Mouse (Mus musculus) cerebellum, postnatal 4 days (tissue): ENCODE measurements around the gene Evi5.
"Not testable (repeated sequence)": the region's sequence is repeated elsewhere in the genome, so short reads cannot be mapped to it uniquely, and the experiment has no call there.

Experiments
- DNase-seq, 2 experiments: peaks; one replicate each; pipeline ENCODE4 v3.0.0; 2022; ENCODE audit warnings: low spot score in 2 of 2, mixed read lengths in 1 of 2

Gene Evi5

GRCm38 (mm10) chr5:107874561-107875260, at the start of gene Evi5:
Gene Evi5, minus strand, starts transcription at chr5:107875107.
- no peak for DNase-seq

GRCm38 (mm10) chr5:107924564-107924963, 49.7 kb upstream of the Evi5 start:
- DNase-seq = no peak

GRCm38 (mm10) chr5:107922836-107923235, 47.9 kb upstream of the Evi5 start:
- DNase-seq = no peak

- DNase-seq = peak in 1 of 2 experiments; percentile 40
Measured at GRCm38 (mm10) chr5:107921400-107922252, 46.7 kb upstream of the Evi5 start.

GRCm38 (mm10) chr5:107915280-107915679, 40.4 kb upstream of the Evi5 start:
- DNase-seq = no peak

- DNase-seq = no peak
Measured at GRCm38 (mm10) chr5:107911012-107911411, 36.1 kb upstream of the Evi5 start.

- DNase-seq = no peak
Measured at GRCm38 (mm10) chr5:107910084-107910616, 35.2 kb upstream of the Evi5 start.

- no peak for DNase-seq
Measured at GRCm38 (mm10) chr5:107909668-107910067, 34.8 kb upstream of the Evi5 start.

- no peak for DNase-seq
Measured at GRCm38 (mm10) chr5:107908514-107909110, 33.7 kb upstream of the Evi5 start.

GRCm38 (mm10) chr5:107904325-107904724, 29.4 kb upstream of the Evi5 start:
- no peak for DNase-seq

GRCm38 (mm10) chr5:107901014-107901615, 26.2 kb upstream of the Evi5 start:
- DNase-seq = no peak

GRCm38 (mm10) chr5:107900206-107901013, 25.5 kb upstream of the Evi5 start, which contains the start of gene Rpl5:
Gene Rpl5, plus strand, starts transcription at chr5:107900502.
- peak; percentile 93 to 98 for DNase-seq

GRCm38 (mm10) chr5:107896265-107896664, 21.4 kb upstream of the Evi5 start:
- DNase-seq = no peak

GRCm38 (mm10) chr5:107894676-107895075, 19.8 kb upstream of the Evi5 start:
- DNase-seq = no peak

- not testable (repeated sequence) for DNase-seq
Measured at GRCm38 (mm10) chr5:107891515-107891914, 16.6 kb upstream of the Evi5 start.

- DNase-seq = peak in 1 of 2 experiments; percentile 8
Measured at GRCm38 (mm10) chr5:107889994-107890888, 15.3 kb upstream of the Evi5 start.

GRCm38 (mm10) chr5:107880710-107881109, 5.8 kb upstream of the Evi5 start:
- DNase-seq = no peak

- DNase-seq = no peak
Measured at GRCm38 (mm10) chr5:107877053-107877452, 2.1 kb upstream of the Evi5 start.

GRCm38 (mm10) chr5:107875261-107875611, 329 bp upstream of the Evi5 start:
- DNase-seq = no peak

- no peak for DNase-seq
Measured at GRCm38 (mm10) chr5:107873886-107874302, 1.0 kb downstream of the Evi5 start.
